Mouse (Mus musculus): ENCODE results near the gene Ppme1. TPM values are rescaled to one million over a fixed set of nuclear protein-coding genes. Genes with fewer than 3 reads are reported as not detected.

The Ppme1 gene
- polyA plus RNA-seq, 1 experiment from 2014 or later: 32.6 TPM

- no peaks in the 10 kb centered on the region for H3K36me3 ChIP-seq (ENCODE audit: insufficient read depth, low read length)
- 3% methylated on average over 1 of the region's 1 CpGs for WGBS
- H3K4me2 ChIP-seq (replicated peaks; ENCODE audit: low read depth, low read length): no peak overlapping the region
- no peaks in the 10 kb centered on the region for H3K27me3 ChIP-seq (replicated peaks; ENCODE audit: insufficient read depth, low read length)
- DNase-seq (ENCODE audit: low spot score) (peak; percentile 80), ATAC-seq (no peak)
- H3K4me3 ChIP-seq (ENCODE audit: low read depth, low read length): no peak overlapping the region
- TF ChIP-seq CTCF (IDR thresholded peaks at IDR 0.05) (peak; percentile 94), EP300 (IDR thresholded peaks at IDR 0.05) (no peak)
- H3K4me1 ChIP-seq (ENCODE audit: insufficient read depth, low read depth, low read length): no peaks in the 10 kb centered on the region
- no peak overlapping the region for H3K27ac ChIP-seq (ENCODE audit: low read length)
- H3K9ac ChIP-seq (replicated peaks; ENCODE audit: low read depth): no peak overlapping the region
- no peaks in the 10 kb centered on the region for H3K9me3 ChIP-seq (ENCODE audit: low read length)
Measured at GRCm38 (mm10) chr7:100279803-100280202, 92.3 kb downstream of the Ppme1 start.

Other genes starting within 250 kb of the Ppme1 start
- gene Lipt2, start 213.0 kb downstream of the Ppme1 start, polyA plus RNA-seq (2015; fragmentation: Nextera tagmentation; extraction: Ambion mirVana): 9.7 and 12.4 TPM in 2 replicates
- 3.3 and 4.9 TPM in 2 replicates for gene Kcne3, start 195.8 kb downstream of the Ppme1 start, polyA plus RNA-seq (2015; fragmentation: Nextera tagmentation; extraction: Ambion mirVana)
- 2.0 and 2.1 TPM in 2 replicates for gene Pgm2l1, start 144.9 kb downstream of the Ppme1 start, polyA plus RNA-seq (2015; fragmentation: Nextera tagmentation; extraction: Ambion mirVana)
- 1.8 and 2.4 TPM in 2 replicates for gene P4ha3, start 86.8 kb downstream of the Ppme1 start, polyA plus RNA-seq (2015; fragmentation: Nextera tagmentation; extraction: Ambion mirVana)
- gene C2cd3, start 74 bp downstream of the Ppme1 start, polyA plus RNA-seq (2015; fragmentation: Nextera tagmentation; extraction: Ambion mirVana): 7.5 and 9.2 TPM in 2 replicates
- 0.08 and 0.15 TPM in 2 replicates for gene Ucp3, start 100.7 kb upstream of the Ppme1 start, polyA plus RNA-seq (2015; fragmentation: Nextera tagmentation; extraction: Ambion mirVana)
- gene Ucp2, start 121.0 kb upstream of the Ppme1 start, polyA plus RNA-seq (2015; fragmentation: Nextera tagmentation; extraction: Ambion mirVana): 528 and 617 TPM in 2 replicates
- 13.7 and 13.8 TPM in 2 replicates for gene Dnajb13, start 142.7 kb upstream of the Ppme1 start, polyA plus RNA-seq (2015; fragmentation: Nextera tagmentation; extraction: Ambion mirVana)
- 17.0 and 18.2 TPM in 2 replicates for gene Coa4, start 164.8 kb upstream of the Ppme1 start, polyA plus RNA-seq (2015; fragmentation: Nextera tagmentation; extraction: Ambion mirVana)
- 76.8 and 88.2 TPM in 2 replicates for gene Rab6a, start 235.1 kb upstream of the Ppme1 start, polyA plus RNA-seq (2015; fragmentation: Nextera tagmentation; extraction: Ambion mirVana)
- 76.0 and 77.5 TPM in 2 replicates for gene Mrpl48, start 236.0 kb upstream of the Ppme1 start, polyA plus RNA-seq (2015; fragmentation: Nextera tagmentation; extraction: Ambion mirVana)